ENCODE assay signal across 15 mouse cellular contexts in genomic region chr3:53206509-53207224, GRCm38 (mm10).
DNase-seq lines count a peak whose midpoint lies in the region; ATAC-seq and TF ChIP-seq lines count a peak whose summit lies in the region.
"Had no signal": no experiment of that assay in that cellular context is flagged by ENCODE, and none has a peak within 500 bp of the region (broad histone marks: within the 10 kb centered on the region; RNA-seq: fewer than 3 reads in every experiment).

No protein-coding gene starts in this region.

- TF ChIP-seq POLR2A in embryonic fibroblast, embryonic 13.5 days (IDR thresholded peaks at IDR 0.05; ENCODE audit: low read depth, low read length): no peak

- no peaks in the 10 kb centered on the region for H3K36me3 ChIP-seq in forebrain, embryonic 11.5 days (ENCODE audit: control insufficient read depth, insufficient read depth, low read length)
- no peaks in the 10 kb centered on the region for H3K36me3 ChIP-seq in forebrain, embryonic 16.5 days (ENCODE audit: control insufficient read depth, insufficient read depth)
- H3K36me3 ChIP-seq in hindbrain, embryonic 16.5 days (ENCODE audit: control insufficient read depth, insufficient read depth, low read length): no peaks in the 10 kb centered on the region
- no peaks in the 10 kb centered on the region for H3K36me3 ChIP-seq in neural tube, embryonic 12.5 days
- H3K36me3 ChIP-seq: kidney, embryonic 15.5 days; limb, embryonic 13.5 days had no signal

- H3K9ac ChIP-seq in forebrain, embryonic 11.5 days (ENCODE audit: low read length): no peak overlapping the region
- H3K9ac ChIP-seq in forebrain, embryonic 16.5 days (replicated peaks; ENCODE audit: low read depth, low read length): no peak overlapping the region
- H3K9ac ChIP-seq in hindbrain, embryonic 16.5 days (ENCODE audit: low read depth, low read length): no peak overlapping the region
- no peak overlapping the region for H3K9ac ChIP-seq in neural tube, embryonic 12.5 days
- H3K9ac ChIP-seq: kidney, embryonic 15.5 days; limb, embryonic 13.5 days had no signal

- no peak overlapping the region for H3K4me3 ChIP-seq in forebrain, embryonic 11.5 days (ENCODE audit: low read depth, low read length)
- no peak overlapping the region for H3K4me3 ChIP-seq in forebrain, embryonic 16.5 days (replicated peaks; ENCODE audit: low read length)
- no peak overlapping the region for H3K4me3 ChIP-seq in embryonic fibroblast, embryonic 13.5 days (ENCODE audit: insufficient read depth, low read length)
- no peak overlapping the region for H3K4me3 ChIP-seq in hindbrain, embryonic 16.5 days (ENCODE audit: low read length)
- no peak overlapping the region for H3K4me3 ChIP-seq in neural tube, embryonic 12.5 days
- H3K4me3 ChIP-seq: kidney, embryonic 15.5 days; limb, embryonic 13.5 days had no signal

- WGBS in forebrain, embryonic 11.5 days: 37% methylated on average over 11 of the region's 11 CpGs
- WGBS in forebrain, embryonic 16.5 days: 25% methylated on average over 11 of the region's 11 CpGs
- WGBS in hindbrain, embryonic 16.5 days: 10% methylated on average over 11 of the region's 11 CpGs
- WGBS in neural tube, embryonic 12.5 days: 16% methylated on average over 11 of the region's 11 CpGs

- ATAC-seq in forebrain, embryonic 11.5 days (replicated peaks; ENCODE audit: low FRiP score): peak; percentile 62
- no peak for ATAC-seq in forebrain, embryonic 16.5 days
- ATAC-seq in hindbrain, embryonic 16.5 days: no peak
- peak; percentile 31; the same call in 1 of the 2 replicates for ATAC-seq in neural tube, embryonic 12.5 days (ENCODE audit: low FRiP score, low read depth)

- H3K4me2 ChIP-seq in forebrain, embryonic 11.5 days (ENCODE audit: low read depth, low read length, severe bottlenecking): no peak overlapping the region
- H3K4me2 ChIP-seq in forebrain, embryonic 16.5 days (ENCODE audit: low read length): no peak overlapping the region
- H3K4me2 ChIP-seq in hindbrain, embryonic 16.5 days (ENCODE audit: low read length): no peak overlapping the region
- H3K4me2 ChIP-seq in neural tube, embryonic 12.5 days (replicated peaks): peak overlapping the region; percentile 6; the same call in 1 of the 2 replicates
- H3K4me2 ChIP-seq: heart, embryonic 11.5 days; kidney, embryonic 15.5 days; limb, embryonic 13.5 days had no signal

- no peak overlapping the region for H3K27ac ChIP-seq in forebrain, embryonic 11.5 days (ENCODE audit: low read depth, low read length)
- no peak overlapping the region for H3K27ac ChIP-seq in forebrain, embryonic 16.5 days (ENCODE audit: low read length)
- peak overlapping the region; percentile 30 for H3K27ac ChIP-seq in embryonic fibroblast, embryonic 13.5 days (ENCODE audit: insufficient read depth, low read length)
- H3K27ac ChIP-seq in hindbrain, embryonic 16.5 days (ENCODE audit: low read depth, low read length): peak overlapping the region; percentile 39
- no peak overlapping the region; the same call in 1 of the 2 replicates for H3K27ac ChIP-seq in neural tube, embryonic 12.5 days
- H3K27ac ChIP-seq: kidney, embryonic 15.5 days; limb, embryonic 13.5 days had no signal

- H3K27me3 ChIP-seq in forebrain, embryonic 11.5 days (ENCODE audit: control insufficient read depth, insufficient read depth, low read length): no peaks in the 10 kb centered on the region
- no peaks in the 10 kb centered on the region for H3K27me3 ChIP-seq in forebrain, embryonic 16.5 days (replicated peaks; ENCODE audit: control insufficient read depth, insufficient read depth, low read length)
- no peaks in the 10 kb centered on the region for H3K27me3 ChIP-seq in hindbrain, embryonic 16.5 days (replicated peaks; ENCODE audit: control insufficient read depth, insufficient read depth, low read length)
- no peaks in the 10 kb centered on the region for H3K27me3 ChIP-seq in neural tube, embryonic 12.5 days (replicated peaks)
- H3K27me3 ChIP-seq: kidney, embryonic 15.5 days; limb, embryonic 13.5 days had no signal

- no peak for TF ChIP-seq CTCF in embryonic fibroblast, embryonic 13.5 days (IDR thresholded peaks at IDR 0.05; ENCODE audit: borderline replicate concordance, insufficient read depth, low read length)

- peaks cover 7% of the 10 kb centered on the region for H3K4me1 ChIP-seq in forebrain, embryonic 11.5 days (replicated peaks; ENCODE audit: control insufficient read depth, insufficient read depth, low read length)
- H3K4me1 ChIP-seq in forebrain, embryonic 16.5 days (replicated peaks; ENCODE audit: control insufficient read depth, insufficient read depth, low read length): peaks cover 12% of the 10 kb centered on the region
- H3K4me1 ChIP-seq in embryonic fibroblast, embryonic 13.5 days (ENCODE audit: control insufficient read depth, insufficient read depth, low read length): peaks cover 43% of the 10 kb centered on the region
- H3K4me1 ChIP-seq in hindbrain, embryonic 16.5 days (ENCODE audit: control insufficient read depth, insufficient read depth, low read depth, low read length): peaks cover 23% of the 10 kb centered on the region
- peaks cover 61% of the 10 kb centered on the region for H3K4me1 ChIP-seq in neural tube, embryonic 12.5 days

- no peaks in the 10 kb centered on the region for H3K9me3 ChIP-seq in forebrain, embryonic 11.5 days (ENCODE audit: control insufficient read depth, low read length)
- H3K9me3 ChIP-seq in forebrain, embryonic 16.5 days (ENCODE audit: control insufficient read depth, low read length): no peaks in the 10 kb centered on the region
- no peaks in the 10 kb centered on the region for H3K9me3 ChIP-seq in hindbrain, embryonic 16.5 days (ENCODE audit: control insufficient read depth, low read length)
- no peaks in the 10 kb centered on the region for H3K9me3 ChIP-seq in neural tube, embryonic 12.5 days
- H3K9me3 ChIP-seq: kidney, embryonic 15.5 days; limb, embryonic 13.5 days had no signal

- no peak for DNase-seq in forebrain, embryonic 11.5 days (ENCODE audit: low spot score)
- no peak for DNase-seq in spleen, adult 18-20 months
- no peak for DNase-seq in adrenal gland, postnatal 14 days
- no peak for DNase-seq in right cerebral cortex, postnatal 25 days
- DNase-seq: cerebellum, adult 11-12 months; lung, adult 18-20 months; right cerebral cortex, adult 18-20 months; thymus, adult 2 months had no signal

Comparison
In these comparisons a context has a peak if more than half of its experiments do, and no peak if none do; other contexts are left out.
1. ATAC-seq: peak in forebrain, embryonic 11.5 days (single experiment) and neural tube, embryonic 12.5 days (single experiment); none in forebrain, embryonic 16.5 days (single experiment) and hindbrain, embryonic 16.5 days (single experiment).
2. H3K27ac ChIP-seq: peak in embryonic fibroblast, embryonic 13.5 days (single experiment) and hindbrain, embryonic 16.5 days (single experiment); none in forebrain, embryonic 11.5 days (single experiment), forebrain, embryonic 16.5 days (single experiment) and neural tube, embryonic 12.5 days (single experiment).